Mouse (Mus musculus) forebrain, embryonic 11.5 days (tissue): ENCODE measurements around the gene Ubn2. TPM values are rescaled to one million over a fixed set of nuclear protein-coding genes. Genes with fewer than 3 reads are reported as not detected.
"Not testable (repeated sequence)": the region's sequence is repeated elsewhere in the genome, so short reads cannot be mapped to it uniquely, and the experiment has no call there.

Experiments
- ATAC-seq: fragments of 200-750 bp; cut with Nextera tagmentation; replicated peaks from 2 replicates; pipeline ENCODE4 v1.8.0; 2017; ENCODE audit warnings: moderate TSS enrichment; ENCODE audit not compliant: low FRiP score
- DNase-seq: peaks from one replicate; pipeline ENCODE4 v3.0.0-alpha.2; 2017; ENCODE audit warnings: low spot score
- H3K27ac ChIP-seq: fragments of 300-500 bp; sonication (generic); 2 replicates; pipeline ENCODE4 v1.5.1; 2014; ENCODE audit warnings: low read depth, low read length
- H3K27me3 ChIP-seq: fragments of 300-500 bp; sonication (generic); 2 replicates; pipeline ENCODE4 v1.6.1; 2014; ENCODE audit warnings: mild to moderate bottlenecking, low read length, mixed read lengths; ENCODE audit not compliant: control insufficient read depth, insufficient read depth
- H3K36me3 ChIP-seq: fragments of 300-500 bp; sonication (generic); 2 replicates; pipeline ENCODE4 v1.6.1; 2014; ENCODE audit warnings: mild to moderate bottlenecking, low read length, moderate library complexity, mixed read lengths; ENCODE audit not compliant: control insufficient read depth, insufficient read depth
- H3K4me1 ChIP-seq: fragments of 300-500 bp; sonication (generic); replicated peaks from 2 replicates; pipeline ENCODE4 v1.6.1; 2014; ENCODE audit warnings: low read length, mixed read lengths; ENCODE audit not compliant: control insufficient read depth, insufficient read depth
- H3K4me2 ChIP-seq: fragments of 300-500 bp; sonication (generic); 2 replicates; pipeline ENCODE4 v1.6.1; 2014; ENCODE audit warnings: low read depth, mild to moderate bottlenecking, low read length, moderate library complexity, mixed read lengths; ENCODE audit not compliant: severe bottlenecking
- H3K4me3 ChIP-seq: fragments of 300-500 bp; sonication (generic); 2 replicates; pipeline ENCODE4 v1.5.1; 2014; ENCODE audit warnings: low read depth, low read length
- H3K9ac ChIP-seq: fragments of 300-500 bp; sonication (generic); 2 replicates; pipeline ENCODE4 v1.6.1; 2014; ENCODE audit warnings: low read length
- H3K9me3 ChIP-seq: fragments of 300-500 bp; sonication (generic); 2 replicates; pipeline ENCODE4 v1.6.1; 2016; ENCODE audit warnings: low read length, mixed read lengths; ENCODE audit not compliant: control insufficient read depth
- WGBS: fragments of 180-500 bp; shearing (Covaris S2); extraction: QIAGEN DNeasy Blood & Tissue Kit; methylation state at CpG from one replicate; pipeline ENCODE4 v1.1.7; 2014; 5-methylcytosine and 5-hydroxymethylcytosine counted together
- polyA plus RNA-seq: library from polyadenylated mRNA; unstranded; fragments of >200 nt; fragmentation: Nextera tagmentation; extraction: Ambion mirVana; gene quantifications from 2 replicates; pipeline ENCODE4 v1.2.1, GENCODE M21; 2014

Gene Ubn2
- polyA plus RNA-seq, 1 experiment from 2014 or later = 27.1 TPM

- H3K4me2 ChIP-seq = no peak overlapping the region
- H3K27ac ChIP-seq = no peak overlapping the region
- no peak overlapping the region for H3K4me3 ChIP-seq
- H3K9me3 ChIP-seq = no peaks in the 10 kb centered on the region
- no peaks in the 10 kb centered on the region for H3K4me1 ChIP-seq
- ATAC-seq (no peak), DNase-seq (no peak)
- 70% methylated on average over 5 of the region's 5 CpGs for WGBS
- no peaks in the 10 kb centered on the region for H3K27me3 ChIP-seq
- no peak overlapping the region for H3K9ac ChIP-seq
- H3K36me3 ChIP-seq = no peaks in the 10 kb centered on the region
These were observed 97.6 kb downstream of the Ubn2 start for GRCm38 (mm10) chr6:38531211-38531820.

DNA sequence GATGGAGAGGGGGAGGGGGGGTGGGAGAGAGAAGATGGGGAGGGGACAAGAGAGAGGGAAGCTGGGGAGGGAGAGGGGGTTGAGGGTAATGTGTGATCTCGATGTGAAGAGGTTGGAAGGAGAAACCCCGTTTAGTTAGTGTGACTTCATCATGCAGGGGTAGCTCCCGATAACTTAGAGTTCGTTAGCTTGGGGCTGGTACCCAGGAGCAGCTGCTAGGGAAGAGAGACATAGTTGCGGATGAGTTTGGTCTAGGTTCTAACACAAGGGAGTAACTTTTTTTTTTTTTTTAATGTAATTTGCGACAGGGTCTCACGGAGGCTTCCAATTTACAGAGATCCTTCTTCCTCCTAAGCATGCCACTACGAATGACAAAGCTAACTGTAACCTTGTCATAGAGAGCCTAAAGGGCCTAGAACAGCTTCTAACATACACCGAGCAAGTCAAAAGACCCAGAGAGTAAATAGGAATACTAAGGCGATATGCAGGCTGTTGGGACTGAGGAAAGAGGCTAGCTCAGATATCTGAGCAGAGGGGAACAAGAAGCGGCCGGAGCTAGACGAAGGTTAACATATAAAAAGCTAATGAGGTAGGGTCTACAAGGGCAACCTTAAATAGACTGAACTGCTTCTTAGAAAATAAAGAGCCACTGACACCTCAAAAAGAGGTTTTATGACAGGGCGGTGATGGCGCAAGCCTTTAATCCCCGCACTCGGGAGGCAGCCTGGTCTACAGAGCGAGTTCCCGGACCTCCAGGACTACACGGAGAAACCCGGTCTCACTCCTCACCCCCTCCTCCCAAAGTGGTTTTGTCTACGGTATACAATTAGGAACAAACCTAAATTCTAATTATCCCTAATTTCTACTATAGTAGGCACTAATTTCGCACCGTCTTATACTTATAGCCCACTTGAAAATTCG, 99.0 kb downstream of the Ubn2 start:
- peak; percentile 71 for DNase-seq
- 7% methylated on average over 25 of the region's 25 CpGs for WGBS
- Histone ChIP-seq H3K36me3 (no peaks in the 10 kb centered on the region), H3K4me1 (no peaks in the 10 kb centered on the region), H3K9me3 (no peaks in the 10 kb centered on the region), H3K9ac (peak overlapping the region; percentile 76), H3K27ac (peak overlapping the region; percentile 93), H3K4me2 (peak overlapping the region; percentile 79), H3K27me3 (no peaks in the 10 kb centered on the region), H3K4me3 (peak overlapping the region; percentile 84)
- peak; percentile 45 for ATAC-seq

- Histone ChIP-seq H3K4me2 (peak within 1 kb of the TSS; percentile 79), H3K4me3 (peak within 1 kb of the TSS; percentile 84), H3K27ac (peak within 1 kb of the TSS; percentile 93), H3K9ac (peak within 1 kb of the TSS; percentile 96), H3K27me3 (no peaks in the 10 kb centered on the region), H3K4me1 (no peaks in the 10 kb centered on the region), H3K9me3 (no peaks in the 10 kb centered on the region), H3K36me3 (no peaks in the 10 kb centered on the region)
- 5% methylated on average over 41 of the region's 41 CpGs for WGBS
- ATAC-seq = peak; percentile 92
- DNase-seq = peak; percentile 98
These were observed 100.0 kb downstream of the Ubn2 start, which contains the start of gene Fmc1 for GRCm38 (mm10) chr6:38533428-38534405. TSS of gene Fmc1 (plus strand) at chr6:38533502.

DNA sequence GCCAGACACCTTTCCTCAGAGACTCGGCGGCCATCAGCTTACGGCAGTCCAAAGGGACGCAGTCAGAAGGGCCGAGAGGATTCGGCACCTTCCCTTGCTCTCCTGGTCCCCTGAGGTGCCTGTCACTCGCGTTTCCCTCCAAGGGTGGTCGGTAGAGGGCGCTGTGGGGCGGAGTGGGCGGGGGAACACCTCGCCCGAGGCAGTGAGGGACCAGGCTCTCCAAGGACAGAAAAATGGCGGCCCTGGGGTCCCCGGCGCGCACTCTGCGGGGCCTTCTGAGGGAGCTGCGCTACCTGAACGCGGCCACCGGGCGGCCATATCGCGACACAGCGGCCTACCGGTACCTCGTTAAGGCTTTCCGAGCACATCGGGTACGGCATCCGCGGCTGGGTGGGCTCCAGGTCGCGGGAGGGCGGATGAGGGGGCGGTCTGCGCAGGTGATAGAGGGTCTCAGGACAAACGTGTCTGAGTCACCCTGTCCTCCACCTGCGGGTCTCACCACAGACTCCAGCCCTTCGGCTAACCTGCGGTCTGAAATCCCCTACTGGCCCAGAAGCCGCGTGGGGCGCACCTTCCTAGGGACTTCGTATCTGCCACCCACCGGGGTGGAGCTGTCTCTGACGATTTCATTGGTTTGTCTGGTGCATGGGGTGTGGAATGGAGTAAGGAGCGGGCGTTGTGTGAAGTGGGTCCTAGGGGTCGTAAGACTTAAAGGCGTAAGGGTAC, 101.1 kb downstream of the Ubn2 start:
- Histone ChIP-seq H3K27me3 (no peaks in the 10 kb centered on the region), H3K27ac (peak overlapping the region; percentile 92), H3K9ac (peak overlapping the region; percentile 96), H3K4me3 (peak overlapping the region; percentile 84), H3K4me1 (no peaks in the 10 kb centered on the region), H3K36me3 (no peaks in the 10 kb centered on the region), H3K9me3 (no peaks in the 10 kb centered on the region), H3K4me2 (peak overlapping the region; percentile 57)
- WGBS = under 1% methylated on average over 53 of the region's 53 CpGs
- peak; percentile 74 for ATAC-seq
- DNase-seq = peak; percentile 100

DNA sequence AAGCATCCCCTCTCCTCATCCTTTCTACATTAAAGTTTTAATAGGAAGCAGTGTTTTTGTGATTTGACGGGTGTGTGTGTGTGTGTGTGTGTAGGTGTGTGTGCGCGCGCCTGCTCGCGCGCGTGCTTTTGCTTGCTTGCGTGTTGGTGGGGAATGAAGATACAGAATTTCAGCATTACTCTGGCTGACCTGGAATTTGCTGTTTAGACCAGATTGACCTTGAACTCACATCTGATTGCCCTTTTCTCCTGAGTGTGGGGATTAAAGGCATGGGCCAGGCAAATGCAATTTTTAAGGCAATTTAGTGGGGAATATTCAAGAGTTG, 101.6 kb downstream of the Ubn2 start:
- H3K9me3 ChIP-seq = no peaks in the 10 kb centered on the region

DNA sequence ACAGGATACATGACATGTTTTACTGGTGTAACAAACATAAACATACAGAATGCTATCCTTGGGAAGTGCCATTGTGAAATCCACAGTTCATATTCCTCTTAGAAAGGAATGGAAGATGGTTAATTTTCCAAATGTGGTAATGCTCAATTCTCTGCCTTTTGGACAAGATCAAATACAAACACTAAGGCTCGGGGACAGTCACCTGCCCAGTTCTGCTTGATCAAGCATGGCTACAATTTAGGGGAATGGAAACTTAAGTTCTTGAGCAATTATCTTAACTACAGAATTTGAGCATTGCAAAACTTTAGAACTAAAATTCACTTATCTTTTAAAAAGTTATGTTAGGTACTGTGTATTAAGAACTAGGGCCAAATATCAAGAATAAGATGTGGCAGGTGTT, 102.0 kb downstream of the Ubn2 start:
- Histone ChIP-seq H3K27ac (no peak overlapping the region), H3K36me3 (no peaks in the 10 kb centered on the region)
- WGBS = 83% methylated on average over 1 of the region's 1 CpGs

More for the DNA sequence above, 101.6 kb downstream of the Ubn2 start:
- Histone ChIP-seq H3K36me3 (no peaks in the 10 kb centered on the region), H3K27me3 (no peaks in the 10 kb centered on the region), H3K4me1 (no peaks in the 10 kb centered on the region), H3K27ac (peak overlapping the region; percentile 92), H3K4me3 (peak overlapping the region; percentile 84), H3K9ac (peak overlapping the region; percentile 96), H3K4me2 (peak overlapping the region; percentile 57)
- DNase-seq = no peak
- ATAC-seq = no peak
- WGBS = 6% methylated on average over 9 of the region's 9 CpGs

DNA sequence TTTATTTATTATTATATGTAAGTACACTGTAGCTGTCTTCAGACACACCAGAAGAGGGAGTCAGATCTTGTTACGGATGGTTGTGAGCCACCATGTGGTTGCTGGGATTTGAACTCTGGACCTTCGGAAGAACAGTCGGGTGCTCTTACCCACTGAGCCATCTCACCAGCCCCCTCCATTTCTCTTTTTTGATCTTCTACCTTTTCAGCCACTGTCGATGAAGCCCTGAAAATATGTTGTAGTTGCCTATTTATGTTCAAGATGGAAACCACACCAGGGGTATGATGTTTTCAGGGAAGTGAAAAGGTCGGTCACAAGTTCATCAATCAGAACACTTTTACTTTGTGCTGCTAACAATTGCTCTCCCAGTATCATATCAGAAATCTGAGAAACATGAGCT, 110.4 kb downstream of the Ubn2 start:
- ATAC-seq = not testable (repeated sequence)

More for the DNA sequence above, 102.0 kb downstream of the Ubn2 start:
- Histone ChIP-seq H3K4me1 (no peaks in the 10 kb centered on the region), H3K9me3 (no peaks in the 10 kb centered on the region), H3K4me3 (peak overlapping the region; percentile 84; the same call in 1 of the 2 replicates), H3K27me3 (no peaks in the 10 kb centered on the region), H3K9ac (no peak overlapping the region; the same call in 1 of the 2 replicates), H3K4me2 (peak overlapping the region; percentile 57; the same call in 1 of the 2 replicates)
- ATAC-seq (no peak), DNase-seq (no peak)

More for the DNA sequence above, 110.4 kb downstream of the Ubn2 start:
- WGBS = 93% methylated on average over 4 of the region's 5 CpGs
- not testable (repeated sequence) for H3K36me3 ChIP-seq, H3K4me1 ChIP-seq, H3K9me3 ChIP-seq, H3K27me3 ChIP-seq, DNase-seq, H3K4me3 ChIP-seq, H3K9ac ChIP-seq, H3K4me2 ChIP-seq, H3K27ac ChIP-seq
